Mouse (Mus musculus) bone marrow, adult 2 months (tissue): ENCODE results near the gene Macc1. TPM values are rescaled to one million over a fixed set of nuclear protein-coding genes. Genes with fewer than 3 reads are reported as not detected.

Source experiments
- H3K27ac ChIP-seq: fragments of 200-500 bp; 2 replicates; pipeline ENCODE4 v1.5.1; 2012; ENCODE audit warnings: low read depth, mild to moderate bottlenecking, control low read depth, inconsistent platforms, low read length; ENCODE audit not compliant: control insufficient read depth, poor library complexity, insufficient read depth
- H3K4me1 ChIP-seq: fragments of 200-500 bp; 2 replicates; pipeline ENCODE4 v1.6.1; 2011; ENCODE audit warnings: low read length; ENCODE audit not compliant: control insufficient read depth, insufficient read depth
- H3K4me3 ChIP-seq: fragments of 200-500 bp; replicated peaks from 2 replicates; pipeline ENCODE3; 2011; ENCODE audit warnings: mild to moderate bottlenecking, low read depth, low read length, control low read depth; ENCODE audit not compliant: control insufficient read depth
- CTCF ChIP-seq: fragments of 200-500 bp; IDR thresholded peaks from 2 replicates; pipeline ENCODE4 v1.5.1; 2011; ENCODE audit warnings: low read length, control low read depth; ENCODE audit not compliant: control insufficient read depth, insufficient read depth
- POLR2A ChIP-seq: fragments of 200-500 bp; IDR thresholded peaks from 2 replicates; pipeline ENCODE4 v1.6.1; 2011; ENCODE audit warnings: low read depth, mild to moderate bottlenecking, control low read depth, low read length, borderline replicate concordance; ENCODE audit not compliant: control insufficient read depth
- whole genome bisulfite sequencing: fragments of 180-500 bp; shearing (Covaris S2); methylation state at CpG from one replicate; pipeline ENCODE4 v1.1.7; 2018; 5-methylcytosine and 5-hydroxymethylcytosine counted together
- polyA plus RNA-seq: library from polyadenylated mRNA; stranded (reverse); fragments of >200 nt; gene quantifications from 2 replicates; pipeline ENCODE4 v1.2.4, GENCODE M21; 2011; ENCODE audit warnings: low replicate concordance; ENCODE audit not compliant: missing spikeins, insufficient read depth, insufficient read length

Macc1 gene
- polyA plus RNA-seq: not detected in 2 replicates

GRCm38 (mm10) chr12:119313970-119314369 lies at the start of gene Macc1:
Macc1 (plus strand) TSS chr12:119314270.
- Histone ChIP-seq H3K27ac (no peak within 1 kb of the TSS), H3K4me1 (no peaks in the 10 kb centered on the region), H3K4me3 (no peak within 1 kb of the TSS)
- TF ChIP-seq CTCF (no peak), POLR2A (no peak)

- WGBS: 77% methylated on average over 3 of the region's 3 CpGs
Measured at GRCm38 (mm10) chr12:119264506-119264905, 49.6 kb upstream of the Macc1 start.

GRCm38 (mm10) chr12:119268723-119269122 lies 45.3 kb upstream of the Macc1 start:
- no peaks in the 10 kb centered on the region for H3K4me1 ChIP-seq
- no peak overlapping the region for H3K27ac ChIP-seq
- 38% methylated on average over 1 of the region's 1 CpGs for WGBS
- TF ChIP-seq CTCF (no peak), POLR2A (no peak)
- no peak overlapping the region for H3K4me3 ChIP-seq

More at GRCm38 (mm10) chr12:119264506-119264905, 49.6 kb upstream of the Macc1 start:
- Histone ChIP-seq H3K4me3 (no peak overlapping the region), H3K4me1 (no peaks in the 10 kb centered on the region), H3K27ac (no peak overlapping the region)
- no peak for TF ChIP-seq POLR2A
- TF ChIP-seq CTCF: no peak

GRCm38 (mm10) chr12:119270036-119270435 lies 44.0 kb upstream of the Macc1 start:
- WGBS: 74% methylated on average over 2 of the region's 2 CpGs
- Histone ChIP-seq H3K4me1 (no peaks in the 10 kb centered on the region), H3K27ac (no peak overlapping the region), H3K4me3 (no peak overlapping the region)
- TF ChIP-seq POLR2A (no peak), CTCF (no peak)

- Histone ChIP-seq H3K27ac (no peak overlapping the region), H3K4me1 (no peaks in the 10 kb centered on the region), H3K4me3 (no peak overlapping the region)
- TF ChIP-seq POLR2A (no peak), CTCF (no peak)
- WGBS: 78% methylated on average over 1 of the region's 1 CpGs
Measured at GRCm38 (mm10) chr12:119271964-119272363, 42.1 kb upstream of the Macc1 start.

GRCm38 (mm10) chr12:119273605-119274004 lies 40.5 kb upstream of the Macc1 start:
- TF ChIP-seq CTCF: no peak
- TF ChIP-seq POLR2A: no peak
- no peak overlapping the region for H3K4me3 ChIP-seq
- H3K27ac ChIP-seq: no peak overlapping the region
- no peaks in the 10 kb centered on the region for H3K4me1 ChIP-seq
- 38% methylated on average over 1 of the region's 1 CpGs for WGBS

- Histone ChIP-seq H3K4me1 (no peaks in the 10 kb centered on the region), H3K27ac (no peak overlapping the region), H3K4me3 (no peak overlapping the region)
- TF ChIP-seq POLR2A: no peak
- no peak for TF ChIP-seq CTCF
- 63% methylated on average over 1 of the region's 1 CpGs for WGBS
Measured at GRCm38 (mm10) chr12:119276282-119276681, 37.8 kb upstream of the Macc1 start.

GRCm38 (mm10) chr12:119291618-119292017 lies 22.5 kb upstream of the Macc1 start:
- TF ChIP-seq CTCF (no peak), POLR2A (no peak)
- H3K27ac ChIP-seq: no peak overlapping the region
- no peaks in the 10 kb centered on the region for H3K4me1 ChIP-seq
- 89% methylated on average over 6 of the region's 6 CpGs for WGBS
- no peak overlapping the region for H3K4me3 ChIP-seq

- H3K4me3 ChIP-seq: no peak overlapping the region
- H3K27ac ChIP-seq: no peak overlapping the region
- TF ChIP-seq CTCF: no peak
- no peak for TF ChIP-seq POLR2A
- H3K4me1 ChIP-seq: no peaks in the 10 kb centered on the region
Measured at GRCm38 (mm10) chr12:119303618-119304017, 10.5 kb upstream of the Macc1 start.
